Mouse (Mus musculus) neural tube, embryonic 15.5 days (tissue): ENCODE measurements at regions not wholly inside any gene's neighbourhood (a gene's known extent, or its start where the extent isn't known, plus 50 kb on each side); places are given as distances from the start of the nearest gene placed in this dataset.

Experiments used
- ATAC-seq: fragments of 200-750 bp; cut with Nextera tagmentation; 2 replicates; pipeline ENCODE4 v1.8.0; 2017; ENCODE audit warnings: mild to moderate bottlenecking, moderate TSS enrichment, moderate library complexity; ENCODE audit not compliant: low FRiP score
- H3K27ac ChIP-seq: fragments of 300-500 bp; sonication (generic); replicated peaks from 2 replicates; pipeline ENCODE4 v1.5.1; 2015; ENCODE audit warnings: mild to moderate bottlenecking, inconsistent platforms
- H3K27me3 ChIP-seq: fragments of 300-500 bp; sonication (generic); replicated peaks from 2 replicates; pipeline ENCODE4 v1.6.1; 2015; ENCODE audit warnings: inconsistent platforms
- H3K36me3 ChIP-seq: fragments of 300-500 bp; sonication (generic); 2 replicates; pipeline ENCODE4 v1.6.1; 2015; ENCODE audit warnings: inconsistent platforms
- H3K4me1 ChIP-seq: fragments of 300-500 bp; sonication (generic); 2 replicates; pipeline ENCODE4 v1.6.1; 2015; ENCODE audit warnings: inconsistent platforms
- H3K4me2 ChIP-seq: fragments of 300-500 bp; sonication (generic); 2 replicates; pipeline ENCODE4 v1.6.1; 2015; ENCODE audit warnings: inconsistent platforms, mild to moderate bottlenecking, moderate library complexity
- H3K4me3 ChIP-seq: fragments of 300-500 bp; sonication (generic); replicated peaks from 2 replicates; pipeline ENCODE4 v1.5.1; 2015; ENCODE audit warnings: mild to moderate bottlenecking, inconsistent platforms
- H3K9ac ChIP-seq: fragments of 300-500 bp; sonication (generic); replicated peaks from 2 replicates; pipeline ENCODE4 v1.6.1; 2015; ENCODE audit warnings: mild to moderate bottlenecking, inconsistent platforms
- H3K9me3 ChIP-seq: fragments of 300-500 bp; sonication (generic); replicated peaks from 2 replicates; pipeline ENCODE4 v1.6.1; 2016; ENCODE audit warnings: inconsistent platforms
- WGBS: fragments of 180-500 bp; shearing (Covaris S2); methylation state at CpG from one replicate; pipeline ENCODE4 v1.1.7; 2015; ENCODE audit warnings: mixed read lengths; 5-methylcytosine and 5-hydroxymethylcytosine counted together

- no peak overlapping the region; the same call in 1 of the 2 replicates for H3K9ac ChIP-seq
These were observed 235.4 kb upstream of the Kazn start for GRCm38 (mm10) chr4:142474626-142475025.

GRCm38 (mm10) chr4:142474018-142474417 is 234.8 kb upstream of the Kazn start:
- Histone ChIP-seq H3K9me3 (no peaks in the 10 kb centered on the region), H3K27me3 (no peaks in the 10 kb centered on the region), H3K4me3 (no peak overlapping the region), H3K27ac (no peak overlapping the region), H3K36me3 (no peaks in the 10 kb centered on the region), H3K9ac (no peak overlapping the region), H3K4me1 (peaks cover 31% of the 10 kb centered on the region), H3K4me2 (peak overlapping the region; percentile 51; the same call in 1 of the 2 replicates)
- WGBS = 40% methylated on average over 12 of the region's 12 CpGs
- ATAC-seq = no peak

More at GRCm38 (mm10) chr4:142474626-142475025, 235.4 kb upstream of the Kazn start:
- Histone ChIP-seq H3K36me3 (no peaks in the 10 kb centered on the region), H3K4me3 (no peak overlapping the region), H3K9me3 (no peaks in the 10 kb centered on the region), H3K27me3 (no peaks in the 10 kb centered on the region), H3K4me2 (peak overlapping the region; percentile 51), H3K4me1 (peaks cover 31% of the 10 kb centered on the region), H3K27ac (no peak overlapping the region)
- WGBS = 82% methylated on average over 7 of the region's 7 CpGs
- no peak for ATAC-seq

- Histone ChIP-seq H3K4me3 (no peak overlapping the region), H3K4me2 (peak overlapping the region; percentile 51; the same call in 1 of the 2 replicates), H3K27me3 (no peaks in the 10 kb centered on the region), H3K36me3 (no peaks in the 10 kb centered on the region), H3K4me1 (peaks cover 31% of the 10 kb centered on the region), H3K9me3 (no peaks in the 10 kb centered on the region), H3K9ac (no peak overlapping the region), H3K27ac (no peak overlapping the region)
- 63% methylated on average over 8 of the region's 8 CpGs for WGBS
- ATAC-seq = no peak
These were observed 234.1 kb upstream of the Kazn start for GRCm38 (mm10) chr4:142473284-142473683.

- H3K9ac ChIP-seq = no peak overlapping the region
- peaks cover 38% of the 10 kb centered on the region for H3K4me1 ChIP-seq
- no peak overlapping the region for H3K27ac ChIP-seq
- no peaks in the 10 kb centered on the region for H3K36me3 ChIP-seq
- H3K9me3 ChIP-seq = no peaks in the 10 kb centered on the region
- WGBS = 86% methylated on average over 3 of the region's 3 CpGs
- no peak overlapping the region for H3K4me3 ChIP-seq
- no peak overlapping the region for H3K4me2 ChIP-seq
- ATAC-seq = no peak
- no peaks in the 10 kb centered on the region for H3K27me3 ChIP-seq
These were observed 233.1 kb upstream of the Kazn start for GRCm38 (mm10) chr4:142472332-142472731.

GRCm38 (mm10) chr4:142470784-142471183 is 231.6 kb upstream of the Kazn start:
- Histone ChIP-seq H3K9ac (no peak overlapping the region), H3K9me3 (no peaks in the 10 kb centered on the region), H3K27me3 (no peaks in the 10 kb centered on the region), H3K4me1 (peaks cover 36% of the 10 kb centered on the region), H3K36me3 (no peaks in the 10 kb centered on the region), H3K4me2 (no peak overlapping the region), H3K4me3 (no peak overlapping the region), H3K27ac (no peak overlapping the region)
- 91% methylated on average over 6 of the region's 6 CpGs for WGBS
- no peak for ATAC-seq

- Histone ChIP-seq H3K4me1 (peaks cover 16% of the 10 kb centered on the region), H3K27ac (no peak overlapping the region), H3K9me3 (no peaks in the 10 kb centered on the region), H3K4me2 (no peak overlapping the region), H3K36me3 (no peaks in the 10 kb centered on the region), H3K27me3 (no peaks in the 10 kb centered on the region), H3K9ac (no peak overlapping the region), H3K4me3 (no peak overlapping the region)
- 50% methylated on average over 6 of the region's 6 CpGs for WGBS
- no peak for ATAC-seq
These were observed 228.7 kb upstream of the Kazn start for GRCm38 (mm10) chr4:142467920-142468319.

- H3K36me3 ChIP-seq = no peaks in the 10 kb centered on the region
- H3K4me1 ChIP-seq = peaks cover 25% of the 10 kb centered on the region
- H3K27ac ChIP-seq = no peak overlapping the region
- H3K4me3 ChIP-seq = no peak overlapping the region
- no peak overlapping the region for H3K9ac ChIP-seq
- no peaks in the 10 kb centered on the region for H3K9me3 ChIP-seq
- H3K27me3 ChIP-seq = no peaks in the 10 kb centered on the region
- no peak for ATAC-seq
- 87% methylated on average over 4 of the region's 4 CpGs for WGBS
- no peak overlapping the region for H3K4me2 ChIP-seq
These were observed 226.0 kb upstream of the Kazn start for GRCm38 (mm10) chr4:142465226-142465625.

GRCm38 (mm10) chr4:142464066-142464465 is 224.9 kb upstream of the Kazn start:
- H3K9me3 ChIP-seq = no peaks in the 10 kb centered on the region
- WGBS = 60% methylated on average over 6 of the region's 6 CpGs
- H3K36me3 ChIP-seq = no peaks in the 10 kb centered on the region
- H3K9ac ChIP-seq = no peak overlapping the region
- no peak overlapping the region for H3K4me3 ChIP-seq
- no peaks in the 10 kb centered on the region for H3K27me3 ChIP-seq
- no peak overlapping the region for H3K27ac ChIP-seq
- no peak overlapping the region for H3K4me2 ChIP-seq
- no peak for ATAC-seq
- H3K4me1 ChIP-seq = peaks cover 26% of the 10 kb centered on the region

- Histone ChIP-seq H3K9me3 (no peaks in the 10 kb centered on the region), H3K36me3 (no peaks in the 10 kb centered on the region; the same call in 1 of the 2 replicates), H3K27ac (peak overlapping the region; percentile 33; the same call in 1 of the 2 replicates), H3K27me3 (no peaks in the 10 kb centered on the region), H3K4me3 (no peak overlapping the region), H3K4me2 (no peak overlapping the region), H3K9ac (no peak overlapping the region), H3K4me1 (peaks cover 19% of the 10 kb centered on the region)
- no peak; the same call in 1 of the 2 replicates for ATAC-seq
- 54% methylated on average over 13 of the region's 13 CpGs for WGBS
These were observed 221.4 kb upstream of the Kazn start for GRCm38 (mm10) chr4:142460468-142461086.

- no peak for ATAC-seq
- no peak overlapping the region for H3K4me2 ChIP-seq
- no peak overlapping the region for H3K4me3 ChIP-seq
- H3K9me3 ChIP-seq = no peaks in the 10 kb centered on the region
- no peaks in the 10 kb centered on the region for H3K36me3 ChIP-seq
- no peak overlapping the region for H3K9ac ChIP-seq
- no peaks in the 10 kb centered on the region for H3K27me3 ChIP-seq
- no peak overlapping the region for H3K27ac ChIP-seq
- 34% methylated on average over 11 of the region's 11 CpGs for WGBS
- H3K4me1 ChIP-seq = peaks cover 16% of the 10 kb centered on the region
These were observed 213.4 kb upstream of the Kazn start for GRCm38 (mm10) chr4:142452614-142453013.

- Histone ChIP-seq H3K27ac (no peak overlapping the region), H3K9me3 (no peaks in the 10 kb centered on the region), H3K4me2 (no peak overlapping the region), H3K27me3 (no peaks in the 10 kb centered on the region), H3K4me3 (no peak overlapping the region), H3K9ac (no peak overlapping the region), H3K36me3 (no peaks in the 10 kb centered on the region), H3K4me1 (peaks cover 19% of the 10 kb centered on the region)
- no peak for ATAC-seq
- WGBS = 81% methylated on average over 3 of the region's 3 CpGs
These were observed 211.7 kb upstream of the Kazn start for GRCm38 (mm10) chr4:142450884-142451283.

- no peak overlapping the region for H3K4me2 ChIP-seq
- H3K9ac ChIP-seq = no peak overlapping the region
- no peaks in the 10 kb centered on the region for H3K27me3 ChIP-seq
- ATAC-seq = no peak
- 31% methylated on average over 13 of the region's 13 CpGs for WGBS
- H3K4me1 ChIP-seq = peaks cover 19% of the 10 kb centered on the region
- no peak overlapping the region for H3K4me3 ChIP-seq
- H3K27ac ChIP-seq = peak overlapping the region; percentile 73
- no peaks in the 10 kb centered on the region for H3K36me3 ChIP-seq
- H3K9me3 ChIP-seq = no peaks in the 10 kb centered on the region
These were observed 210.5 kb upstream of the Kazn start for GRCm38 (mm10) chr4:142449713-142450112.
